Mouse (Mus musculus) cerebellum, adult 9-11 months (tissue): Measurements from ENCODE around the gene Gpr26.

ENCODE experiments used
- DNase-seq: peaks from one replicate; pipeline ENCODE4 v3.0.0; 2022

Gene Gpr26

GRCm38 (mm10) chr7:132031940-132032531 lies 65.8 kb downstream of the Gpr26 start:
- DNase-seq: no peak
